Mouse (Mus musculus): ENCODE measurements at regions not wholly inside any gene's neighbourhood (a gene's known extent, or its start where the extent isn't known, plus 50 kb on each side); places are given as distances from the start of the nearest gene placed in this dataset.

- DNase-seq (ENCODE audit: low spot score in 2 of 2): no peak
Measured at GRCm38 (mm10) chr5:75829850-75830625, 148.2 kb downstream of the Kdr start.

DNA sequence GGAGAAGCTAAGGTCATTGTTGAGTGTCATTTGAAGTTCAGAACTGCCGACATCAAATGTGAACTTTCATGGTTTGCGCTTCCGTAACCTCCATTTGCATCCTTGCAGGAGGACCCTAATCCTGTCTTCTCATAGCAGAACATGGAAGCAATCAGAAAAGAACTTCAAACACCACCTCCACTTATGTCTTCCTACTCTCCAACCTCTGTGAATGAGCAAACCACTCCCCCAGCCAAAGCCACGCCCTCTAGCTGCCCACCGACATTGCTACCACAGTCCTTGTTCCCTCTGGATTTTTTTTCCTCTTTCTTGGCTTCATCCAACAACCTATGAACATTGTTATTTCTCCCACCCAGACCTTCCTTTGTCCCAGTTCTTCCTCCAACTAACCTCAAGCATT lies 149.9 kb downstream of the Kdr start:
- DNase-seq (ENCODE audit: low spot score in 2 of 2): no peak

- no peak for DNase-seq (ENCODE audit: low spot score in 2 of 2)
Measured at GRCm38 (mm10) chr5:75826283-75827098, 151.8 kb downstream of the Kdr start.

- DNase-seq (ENCODE audit: low spot score in 2 of 2): no peak
Measured at GRCm38 (mm10) chr5:75825576-75825975, 152.7 kb downstream of the Kdr start.

- no peak for DNase-seq (ENCODE audit: low spot score in 2 of 2)
Measured at GRCm38 (mm10) chr5:75824660-75825059, 153.6 kb downstream of the Kdr start.

DNA sequence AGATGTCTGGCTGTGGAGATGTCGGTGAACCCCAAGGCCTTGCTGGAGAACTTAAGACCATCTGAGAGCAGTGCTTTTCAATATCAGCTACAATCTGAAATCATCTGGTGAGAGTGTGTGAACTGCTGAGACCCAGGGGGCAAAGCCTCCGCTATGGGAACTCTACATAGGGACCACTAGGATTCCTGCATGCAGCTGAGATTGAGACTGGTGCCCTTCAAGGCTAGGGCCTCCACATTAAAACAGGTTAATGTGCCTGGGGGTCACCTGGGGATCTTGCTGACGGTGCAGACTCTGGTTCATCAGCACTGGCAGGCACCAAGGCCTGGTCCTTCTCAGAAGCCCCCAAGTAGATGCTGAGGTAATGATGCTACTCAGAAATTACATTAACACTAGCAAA lies 154.6 kb downstream of the Kdr start:
- DNase-seq (ENCODE audit: low spot score in 2 of 2): no peak

GRCm38 (mm10) chr5:75817396-75817795 lies 160.9 kb downstream of the Kdr start:
- no peak for DNase-seq (ENCODE audit: low spot score in 2 of 2)

DNA sequence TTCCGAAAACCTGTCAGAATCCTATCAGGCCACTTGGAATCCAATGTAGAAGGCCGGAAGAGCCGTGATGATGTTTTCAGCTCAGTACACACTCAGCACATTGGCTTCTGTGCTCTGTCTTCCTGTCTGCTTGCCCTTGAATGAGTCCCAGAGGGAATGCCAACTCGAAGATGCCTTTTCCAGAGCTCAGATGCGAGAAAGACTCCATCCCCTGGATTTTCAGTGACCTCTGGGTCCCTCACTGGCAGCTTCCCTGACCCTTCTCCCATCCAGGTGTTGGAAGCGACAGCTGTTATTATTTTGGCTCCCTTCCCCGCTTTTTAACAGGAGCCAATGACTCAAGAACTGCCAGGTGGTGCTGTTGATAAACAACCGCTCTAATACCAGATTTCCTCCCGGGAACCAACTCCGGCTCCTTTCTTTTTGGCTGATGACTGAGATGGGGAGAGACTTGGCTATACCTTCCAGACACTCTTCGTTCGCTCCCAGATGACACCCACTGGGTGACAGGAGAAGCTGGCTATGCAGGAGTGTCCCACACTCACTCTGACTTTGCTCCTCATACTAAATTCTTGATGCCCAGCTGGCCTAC lies 163.8 kb downstream of the Kdr start:
- DNase-seq (ENCODE audit: low spot score in 2 of 2): no peak

GRCm38 (mm10) chr5:75812686-75813085 lies 165.6 kb downstream of the Kdr start:
- DNase-seq (ENCODE audit: low spot score in 2 of 2): no peak

DNA sequence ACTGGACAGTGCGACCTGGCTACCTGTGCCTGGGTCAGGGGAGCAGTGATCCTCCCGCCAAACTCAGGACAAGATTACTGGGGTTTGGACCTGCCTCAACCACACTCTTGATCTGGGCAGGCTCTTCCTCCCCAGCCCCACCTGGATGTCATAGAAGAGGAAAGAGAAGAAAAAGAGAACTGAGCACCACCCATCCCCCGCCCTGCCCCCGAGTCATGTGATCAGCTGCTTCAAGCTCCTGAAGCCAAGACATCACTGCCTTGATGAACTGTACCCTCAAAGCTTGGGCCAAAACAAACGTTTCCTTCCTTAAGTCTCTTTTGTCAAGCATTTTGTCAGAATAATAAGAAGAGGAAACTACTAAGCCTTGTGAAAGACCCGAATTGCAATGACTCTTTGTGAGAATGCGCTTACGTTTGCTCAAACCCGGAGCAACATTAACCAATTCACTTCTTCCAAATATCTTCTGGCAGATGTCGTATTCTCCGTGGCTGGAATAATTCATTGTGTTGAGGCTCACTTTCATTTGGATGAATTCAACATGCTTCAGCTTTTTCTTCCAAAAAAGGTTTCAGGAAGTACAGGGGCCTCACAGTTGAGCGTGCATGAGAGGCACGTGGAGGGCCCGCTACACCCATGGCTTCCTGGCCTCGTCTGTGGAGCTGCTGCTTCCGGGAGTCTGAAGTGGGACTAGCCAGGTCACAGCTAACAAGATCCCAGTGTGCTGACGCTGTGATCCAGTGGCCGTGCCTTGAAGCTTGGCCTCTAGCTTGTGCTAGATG lies 169.5 kb downstream of the Kdr start:
- no peak for DNase-seq (ENCODE audit: low spot score in 2 of 2)

DNA sequence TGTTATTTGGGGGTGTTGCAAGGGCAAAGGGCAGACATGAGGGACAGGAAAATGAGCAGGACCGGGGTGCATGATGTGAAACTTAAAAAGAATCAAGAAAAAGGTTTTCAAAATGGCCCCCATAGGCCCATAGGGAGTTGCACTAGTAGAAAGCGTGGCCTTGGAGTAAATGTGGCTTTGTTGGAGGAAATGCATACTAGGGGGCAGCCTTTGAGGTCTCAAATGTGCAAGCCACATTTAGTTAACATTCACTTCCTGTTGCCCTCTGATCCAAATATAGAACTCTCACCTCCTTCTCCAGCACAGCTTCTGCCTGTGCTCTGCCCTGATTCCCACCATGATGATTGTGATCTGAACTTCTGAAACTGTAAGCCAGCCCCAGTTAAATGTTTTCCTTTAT lies 173.2 kb downstream of the Kdr start:
- no peak for DNase-seq (ENCODE audit: low spot score in 2 of 2)

DNA sequence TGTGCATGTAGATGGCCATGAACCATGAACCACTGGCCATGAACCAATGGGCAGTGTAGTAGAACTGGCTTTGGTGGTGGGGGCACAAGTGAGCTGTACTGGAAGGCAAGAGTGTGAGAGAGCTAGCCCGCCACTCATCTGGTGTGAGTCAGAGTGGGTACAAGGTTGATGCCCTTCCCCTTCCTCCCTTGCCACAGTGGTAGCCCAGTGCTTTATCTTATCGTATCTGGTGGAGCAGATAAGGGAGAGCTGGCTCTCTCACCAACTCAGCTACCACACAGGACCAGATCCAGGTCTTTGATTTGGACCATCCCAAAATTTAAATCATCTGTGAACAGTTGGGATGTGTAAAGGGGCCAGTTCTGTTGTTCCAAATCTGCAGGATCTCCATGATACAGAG lies 173.9 kb downstream of the Kdr start:
- no peak for DNase-seq (ENCODE audit: low spot score in 2 of 2)

GRCm38 (mm10) chr5:75803012-75803411 lies 175.2 kb downstream of the Kdr start:
- DNase-seq (ENCODE audit: low spot score in 2 of 2): no peak

DNA sequence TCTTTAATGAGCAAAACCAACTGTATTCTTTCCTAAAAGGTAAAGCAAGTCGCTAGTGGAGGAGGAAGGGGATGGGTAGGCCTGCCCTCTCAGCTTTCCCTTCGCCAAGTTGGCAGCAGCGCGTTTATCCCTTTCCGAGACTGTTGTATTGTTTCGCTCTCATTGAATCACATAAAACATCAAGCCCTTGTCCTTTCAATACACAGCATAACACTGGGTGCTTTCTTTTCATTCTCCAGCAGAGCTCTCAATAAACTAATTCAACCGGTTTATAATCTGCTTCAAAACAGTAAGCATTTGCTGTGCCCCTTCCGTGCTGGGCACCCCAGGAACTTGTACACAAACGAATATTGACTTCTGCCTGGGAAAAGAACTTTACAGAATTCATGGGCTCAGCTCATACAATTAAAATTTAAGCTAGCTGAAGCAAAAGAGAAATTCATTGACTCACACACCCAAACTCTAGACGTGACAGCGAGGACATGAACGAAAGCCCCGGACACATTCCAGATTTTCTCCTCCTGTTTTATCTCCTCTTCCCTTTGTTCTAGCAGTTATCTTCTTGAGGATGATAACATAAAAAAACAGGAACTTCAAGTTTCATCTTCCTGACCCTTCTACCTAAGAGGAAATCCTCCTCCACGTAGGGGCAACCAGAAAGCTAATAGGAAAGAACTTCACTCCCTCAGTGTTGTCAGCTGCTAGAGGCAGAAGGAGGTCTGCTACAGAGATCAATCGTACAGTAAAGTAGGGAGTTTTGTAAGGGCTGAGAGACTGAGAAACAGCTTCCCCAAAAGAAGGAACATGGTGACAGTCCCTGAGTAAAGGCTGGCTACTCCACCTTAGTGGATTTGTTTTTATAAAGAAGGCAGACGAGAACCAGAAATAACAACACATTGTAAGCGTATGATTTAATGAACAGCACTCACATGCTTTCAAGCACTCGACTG lies 177.9 kb downstream of the Kdr start:
- no peak for DNase-seq (ENCODE audit: low spot score in 2 of 2)

- no peak for DNase-seq (ENCODE audit: low spot score in 2 of 2)
Measured at GRCm38 (mm10) chr5:75799627-75800026, 178.6 kb downstream of the Kdr start.

DNA sequence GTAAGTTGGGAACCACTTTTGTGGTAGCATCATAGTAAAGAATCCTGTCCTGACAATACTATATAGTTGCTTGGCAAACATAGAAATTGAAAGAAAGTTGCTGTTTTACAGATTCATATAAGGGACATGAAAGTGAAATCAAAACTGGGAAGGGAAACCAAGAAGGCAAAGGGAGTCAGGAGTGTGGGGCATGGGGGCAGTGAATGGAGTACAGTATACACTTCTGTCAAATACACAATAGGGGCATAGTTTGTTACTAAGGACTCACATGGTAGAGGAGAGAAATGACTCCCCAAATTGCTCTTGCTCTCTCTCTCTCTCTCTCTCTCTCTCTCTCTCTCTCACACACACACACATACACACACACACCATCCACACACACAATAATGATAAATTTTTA lies 185.1 kb downstream of the Kdr start:
- no peak for DNase-seq (ENCODE audit: low spot score in 2 of 2)

GRCm38 (mm10) chr5:75791738-75792137 lies 186.5 kb downstream of the Kdr start:
- DNase-seq (ENCODE audit: low spot score in 2 of 2): no peak

GRCm38 (mm10) chr5:75788087-75788486 lies 190.2 kb downstream of the Kdr start:
- DNase-seq (ENCODE audit: low spot score in 2 of 2): no peak

- no peak for DNase-seq (ENCODE audit: low spot score in 2 of 2)
Measured at GRCm38 (mm10) chr5:75786196-75786595, 192.1 kb downstream of the Kdr start.

- no peak for DNase-seq (ENCODE audit: low spot score in 2 of 2)
Measured at GRCm38 (mm10) chr5:75784998-75785593, 193.2 kb downstream of the Kdr start.
